ENCODE assay signal across 8 mouse cellular contexts in genomic region chr8:89042118-89042460, GRCm38 (mm10). TPM values are rescaled to one million over a fixed set of nuclear protein-coding genes. Genes with fewer than 3 reads are reported as not detected.
DNase-seq lines count a peak whose midpoint lies in the region; ATAC-seq and TF ChIP-seq lines count a peak whose summit lies in the region.

No protein-coding gene starts in this region.

- peak; percentile 57 for ATAC-seq in lung, embryonic 16.5 days (ENCODE audit: low read depth)
- ATAC-seq in intestine, embryonic 15.5 days: peak; percentile 16; the same call in 1 of the 2 replicates
- ATAC-seq in midbrain, embryonic 16.5 days: no peak

- peaks cover 83% of the 10 kb centered on the region for H3K27me3 ChIP-seq in lung, embryonic 16.5 days (ENCODE audit: control insufficient read depth, insufficient read depth, low read depth, low read length)
- peaks cover 75% of the 10 kb centered on the region for H3K27me3 ChIP-seq in intestine, embryonic 15.5 days (replicated peaks)
- peaks cover 17% of the 10 kb centered on the region for H3K27me3 ChIP-seq in midbrain, embryonic 16.5 days (ENCODE audit: control insufficient read depth, insufficient read depth, low read depth, low read length)

- H3K9ac ChIP-seq in lung, embryonic 16.5 days (ENCODE audit: low read length): peak overlapping the region; percentile 18; the same call in 1 of the 2 replicates
- peak overlapping the region; percentile 59 for H3K9ac ChIP-seq in intestine, embryonic 15.5 days
- peak overlapping the region; percentile 54 for H3K9ac ChIP-seq in midbrain, embryonic 16.5 days (ENCODE audit: low read depth, low read length)

- H3K4me2 ChIP-seq in lung, embryonic 16.5 days (ENCODE audit: low read depth, low read length): peak overlapping the region; percentile 70
- peak overlapping the region; percentile 93 for H3K4me2 ChIP-seq in intestine, embryonic 15.5 days (replicated peaks)
- peak overlapping the region; percentile 77 for H3K4me2 ChIP-seq in midbrain, embryonic 16.5 days (ENCODE audit: low read length)

- no peak overlapping the region for H3K27ac ChIP-seq in lung, embryonic 16.5 days (ENCODE audit: low read length)
- no peak overlapping the region for H3K27ac ChIP-seq in embryonic fibroblast, embryonic 13.5 days (ENCODE audit: insufficient read depth, low read length)
- peak overlapping the region; percentile 54; the same call in 1 of the 2 replicates for H3K27ac ChIP-seq in intestine, embryonic 15.5 days
- peak overlapping the region; percentile 68 for H3K27ac ChIP-seq in midbrain, embryonic 16.5 days (ENCODE audit: low read length)

- peaks cover 15% of the 10 kb centered on the region for H3K4me1 ChIP-seq in lung, embryonic 16.5 days (replicated peaks; ENCODE audit: control insufficient read depth, insufficient read depth, low read length)
- H3K4me1 ChIP-seq in embryonic fibroblast, embryonic 13.5 days (ENCODE audit: control insufficient read depth, insufficient read depth, low read length): no peaks in the 10 kb centered on the region
- H3K4me1 ChIP-seq in intestine, embryonic 15.5 days (replicated peaks): peaks cover 44% of the 10 kb centered on the region
- H3K4me1 ChIP-seq in midbrain, embryonic 16.5 days (ENCODE audit: control insufficient read depth, insufficient read depth, low read length): peaks cover 23% of the 10 kb centered on the region

- DNase-seq in lung, adult 18-20 months: no peak
- no peak for DNase-seq in right cerebral cortex, adult 18-20 months
- DNase-seq in urinary bladder, postnatal 10 days (ENCODE audit: low spot score): no peak
- no peak for DNase-seq in cerebellum, adult 8-10 months

- TF ChIP-seq CTCF in embryonic fibroblast, embryonic 13.5 days (IDR thresholded peaks at IDR 0.05; ENCODE audit: borderline replicate concordance, insufficient read depth, low read length): no peak

- no peaks in the 10 kb centered on the region for H3K36me3 ChIP-seq in lung, embryonic 16.5 days (ENCODE audit: control insufficient read depth, insufficient read depth, low read length)
- H3K36me3 ChIP-seq in intestine, embryonic 15.5 days: no peaks in the 10 kb centered on the region
- no peaks in the 10 kb centered on the region for H3K36me3 ChIP-seq in midbrain, embryonic 16.5 days (ENCODE audit: control insufficient read depth, insufficient read depth, low read length)

- no peaks in the 10 kb centered on the region for H3K9me3 ChIP-seq in lung, embryonic 16.5 days (ENCODE audit: control insufficient read depth, low read length)
- no peaks in the 10 kb centered on the region for H3K9me3 ChIP-seq in intestine, embryonic 15.5 days
- H3K9me3 ChIP-seq in midbrain, embryonic 16.5 days (replicated peaks; ENCODE audit: control insufficient read depth, low read length, poor library complexity, severe bottlenecking): no peaks in the 10 kb centered on the region

- peak overlapping the region; percentile 42 for H3K4me3 ChIP-seq in lung, embryonic 16.5 days (ENCODE audit: low read length)
- H3K4me3 ChIP-seq in embryonic fibroblast, embryonic 13.5 days (ENCODE audit: insufficient read depth, low read length): peak overlapping the region; percentile 23
- peak overlapping the region; percentile 52 for H3K4me3 ChIP-seq in intestine, embryonic 15.5 days (replicated peaks)
- H3K4me3 ChIP-seq in midbrain, embryonic 16.5 days (ENCODE audit: low read depth, low read length): peak overlapping the region; percentile 50

- TF ChIP-seq POLR2A in embryonic fibroblast, embryonic 13.5 days (IDR thresholded peaks at IDR 0.05; ENCODE audit: low read depth, low read length): no peak

- under 1% methylated on average over 35 of the region's 35 CpGs for WGBS in lung, embryonic 16.5 days
- under 1% methylated on average over 35 of the region's 35 CpGs for WGBS in intestine, embryonic 15.5 days
- WGBS in midbrain, embryonic 16.5 days: under 1% methylated on average over 35 of the region's 35 CpGs

RNA-seq across cellular contexts. Expression of gene Sall1, which starts 1.9 kb away (rescaled TPM):
- polyA plus RNA-seq in lung, embryonic 16.5 days (2015; fragmentation: Nextera tagmentation; extraction: Ambion mirVana): 0.03 and 0.11 TPM in 2 replicates
- polyA plus RNA-seq in embryonic fibroblast, embryonic 13.5 days (2011; ENCODE audit: insufficient read length, low read depth, missing spikeins): 0.52 and 0.74 TPM in 2 replicates
- polyA plus RNA-seq in intestine, embryonic 15.5 days (2015; fragmentation: Nextera tagmentation; extraction: Ambion mirVana): 1.8 and 2.4 TPM in 2 replicates
- polyA plus RNA-seq in midbrain, embryonic 16.5 days (2015; fragmentation: Nextera tagmentation; extraction: Ambion mirVana): 5.1 and 5.8 TPM in 2 replicates

Comparison
In these comparisons a context has a peak if more than half of its experiments do, and no peak if none do; other contexts are left out.
1. H3K27ac ChIP-seq: peak in intestine, embryonic 15.5 days (single experiment) and midbrain, embryonic 16.5 days (single experiment); none in lung, embryonic 16.5 days (single experiment) and embryonic fibroblast, embryonic 13.5 days (single experiment).
2. Peak in every context shown above with its lines, with median percentiles within 50 percentile points of each other: H3K4me2 ChIP-seq, H3K4me3 ChIP-seq and H3K9ac ChIP-seq.